Mouse (Mus musculus) limb, embryonic 14.5 days (tissue): ENCODE data around the gene Ttll4. TPM values are rescaled to one million over a fixed set of nuclear protein-coding genes. Genes with fewer than 3 reads are reported as not detected.
A peak's percentile ranks its signal among the peaks of the same experiment; 100 is the strongest.

ENCODE experiments used
- ATAC-seq: fragments of 200-750 bp; cut with Nextera tagmentation; 2 replicates; pipeline ENCODE4 v1.8.0; 2017; ENCODE audit warnings: low read depth, moderate number of reproducible peaks, moderate TSS enrichment; ENCODE audit not compliant: low FRiP score
- DNase-seq: peaks from one replicate; pipeline ENCODE4 v3.0.0-alpha.2; 2015; ENCODE audit warnings: low spot score
- H3K27ac ChIP-seq: fragments of 300-500 bp; sonication (generic); replicated peaks from 2 replicates; pipeline ENCODE4 v1.5.1; 2014; ENCODE audit warnings: low read depth, mild to moderate bottlenecking, low read length, moderate library complexity, mixed read lengths
- H3K27me3 ChIP-seq: fragments of 300-500 bp; sonication (generic); 2 replicates; pipeline ENCODE4 v1.6.1; 2014; ENCODE audit warnings: low read length, mixed read lengths; ENCODE audit not compliant: control insufficient read depth, insufficient read depth
- H3K36me3 ChIP-seq: fragments of 300-500 bp; sonication (generic); 2 replicates; pipeline ENCODE4 v1.6.1; 2014; ENCODE audit warnings: mild to moderate bottlenecking, low read length, moderate library complexity, mixed read lengths; ENCODE audit not compliant: control insufficient read depth, insufficient read depth
- H3K4me1 ChIP-seq: fragments of 300-500 bp; sonication (generic); 2 replicates; pipeline ENCODE4 v1.6.1; 2014; ENCODE audit warnings: antibody characterized with exemption, low read length, mixed read lengths; ENCODE audit not compliant: control insufficient read depth, insufficient read depth
- H3K4me2 ChIP-seq: fragments of 300-500 bp; sonication (generic); replicated peaks from 2 replicates; pipeline ENCODE4 v1.6.1; 2014; ENCODE audit warnings: low read depth, mild to moderate bottlenecking, low read length, moderate library complexity; ENCODE audit not compliant: severe bottlenecking
- H3K4me3 ChIP-seq: fragments of 300-500 bp; sonication (generic); replicated peaks from 2 replicates; pipeline ENCODE4 v1.5.1; 2014; ENCODE audit warnings: low read length
- H3K9ac ChIP-seq: fragments of 300-500 bp; sonication (generic); 2 replicates; pipeline ENCODE4 v1.6.1; 2014; ENCODE audit warnings: mild to moderate bottlenecking, low read depth, low read length, moderate library complexity; ENCODE audit not compliant: severe bottlenecking
- H3K9me3 ChIP-seq: fragments of 300-500 bp; sonication (generic); 2 replicates; pipeline ENCODE4 v1.6.1; 2016; ENCODE audit warnings: low read length; ENCODE audit not compliant: control insufficient read depth
- POLR2A ChIP-seq: fragments of 200-500 bp; IDR thresholded peaks from 2 replicates; pipeline ENCODE4 v1.8.0; 2012; ENCODE audit warnings: inconsistent platforms, mild to moderate bottlenecking, moderate library complexity, borderline replicate concordance; ENCODE audit not compliant: insufficient read depth, insufficient read length; ENCODE audit errors: extremely low read depth
- WGBS: fragments of 180-500 bp; shearing (Covaris S2); extraction: QIAGEN DNeasy Blood & Tissue Kit; methylation state at CpG from one replicate; pipeline ENCODE4 v1.1.7; 2014; 5-methylcytosine and 5-hydroxymethylcytosine counted together
- polyA plus RNA-seq, 2 experiments: library from polyadenylated mRNA; depleted of rRNA in 1 of 2; stranded (reverse) in 1 of 2; unstranded in 1 of 2; fragments of >200 nt; fragmentation: Nextera tagmentation in 1 of 2; extraction: Ambion mirVana in 1 of 2; gene quantifications; 2 replicates each; pipeline versions ENCODE4 v1.2.1 to v1.2.3; 2012 to 2014

The Ttll4 gene
- polyA plus RNA-seq, 2 experiments = 18.5 to 36.7 TPM

GRCm38 (mm10) chr1:74748643-74749271, 87.2 kb downstream of the Ttll4 start, which contains the start of gene Prkag3:
Prkag3 (minus strand) TSS chr1:74749221.
- H3K4me2 ChIP-seq = peak within 1 kb of the TSS; percentile 37
- peaks cover 5% of the 10 kb centered on the region for H3K4me1 ChIP-seq
- peaks cover 6% of the 10 kb centered on the region for H3K27me3 ChIP-seq
- peak; percentile 71 for ATAC-seq
- H3K9me3 ChIP-seq = no peaks in the 10 kb centered on the region
- H3K9ac ChIP-seq = no peak within 1 kb of the TSS
- TF ChIP-seq POLR2A = no peak
- no peak within 1 kb of the TSS for H3K27ac ChIP-seq
- H3K4me3 ChIP-seq = peak within 1 kb of the TSS; percentile 19
- peak; percentile 31 for DNase-seq
- WGBS = 11% methylated on average over 30 of the region's 30 CpGs
- no peaks in the 10 kb centered on the region for H3K36me3 ChIP-seq

GRCm38 (mm10) chr1:74749301-74749700, 87.8 kb downstream of the Ttll4 start:
- H3K4me2 ChIP-seq = no peak overlapping the region
- DNase-seq = peak; percentile 59
- H3K4me1 ChIP-seq = peaks cover 5% of the 10 kb centered on the region

GRCm38 (mm10) chr1:74750683-74751082, 89.1 kb downstream of the Ttll4 start:
- H3K27me3 ChIP-seq = peaks cover 6% of the 10 kb centered on the region
- H3K27ac ChIP-seq = no peak overlapping the region
- H3K9ac ChIP-seq = no peak overlapping the region
- H3K9me3 ChIP-seq = no peaks in the 10 kb centered on the region
- WGBS = 72% methylated on average over 4 of the region's 4 CpGs
- ATAC-seq = no peak
- TF ChIP-seq POLR2A = no peak
- no peak overlapping the region for H3K4me3 ChIP-seq
- no peak overlapping the region for H3K4me2 ChIP-seq
- H3K36me3 ChIP-seq = no peaks in the 10 kb centered on the region
- DNase-seq = no peak
- peaks cover 5% of the 10 kb centered on the region for H3K4me1 ChIP-seq

More at GRCm38 (mm10) chr1:74749301-74749700, 87.8 kb downstream of the Ttll4 start:
- Histone ChIP-seq H3K9me3 (no peaks in the 10 kb centered on the region), H3K36me3 (no peaks in the 10 kb centered on the region), H3K9ac (no peak overlapping the region), H3K27me3 (peaks cover 6% of the 10 kb centered on the region), H3K4me3 (no peak overlapping the region; the same call in 1 of the 2 replicates), H3K27ac (no peak overlapping the region)
- whole genome bisulfite sequencing = 64% methylated on average over 6 of the region's 7 CpGs
- peak; percentile 73 for ATAC-seq
- no peak for TF ChIP-seq POLR2A

- Histone ChIP-seq H3K36me3 (no peaks in the 10 kb centered on the region), H3K27ac (no peak overlapping the region), H3K4me1 (peaks cover 5% of the 10 kb centered on the region), H3K4me2 (no peak overlapping the region), H3K4me3 (no peak overlapping the region), H3K9ac (no peak overlapping the region), H3K9me3 (no peaks in the 10 kb centered on the region), H3K27me3 (peaks cover 6% of the 10 kb centered on the region)
- DNase-seq (no peak), ATAC-seq (no peak)
- no peak for TF ChIP-seq POLR2A
- 83% methylated on average over 8 of the region's 8 CpGs for WGBS
Measured at GRCm38 (mm10) chr1:74752150-74752549, 90.6 kb downstream of the Ttll4 start.

- H3K4me3 ChIP-seq = no peak overlapping the region
- H3K4me1 ChIP-seq = peaks cover 5% of the 10 kb centered on the region
- ATAC-seq (no peak), DNase-seq (no peak)
- H3K27me3 ChIP-seq = peaks cover 6% of the 10 kb centered on the region
- H3K9ac ChIP-seq = no peak overlapping the region
- no peak overlapping the region for H3K4me2 ChIP-seq
- no peaks in the 10 kb centered on the region for H3K36me3 ChIP-seq
- no peak overlapping the region for H3K27ac ChIP-seq
- WGBS = 99% methylated on average over 3 of the region's 3 CpGs
- no peak for TF ChIP-seq POLR2A
- H3K9me3 ChIP-seq = no peaks in the 10 kb centered on the region
Measured at GRCm38 (mm10) chr1:74752833-74753232, 91.3 kb downstream of the Ttll4 start.

Other genes with a start within 250 kb of the Ttll4 start
- gene Cnot9, start 155.7 kb upstream of the Ttll4 start, polyA plus RNA-seq (2012; rRNA removed) = 56.1 and 59.3 TPM in 2 replicates
- 64.8 and 66.9 TPM in 2 replicates for gene Cnot9, start 155.7 kb upstream of the Ttll4 start, polyA plus RNA-seq (2014; fragmentation: Nextera tagmentation; extraction: Ambion mirVana)
- gene Plcd4, start 118.9 kb upstream of the Ttll4 start, polyA plus RNA-seq (2012; rRNA removed) = 0.43 and 0.53 TPM in 2 replicates
- 0.99 and 2.1 TPM in 2 replicates for gene Plcd4, start 118.9 kb upstream of the Ttll4 start, polyA plus RNA-seq (2014; fragmentation: Nextera tagmentation; extraction: Ambion mirVana)
- gene Usp37, start 117.5 kb upstream of the Ttll4 start, polyA plus RNA-seq (2012; rRNA removed) = 13.4 and 14.2 TPM in 2 replicates
- gene Usp37, start 117.5 kb upstream of the Ttll4 start, polyA plus RNA-seq (2014; fragmentation: Nextera tagmentation; extraction: Ambion mirVana) = 30.3 and 33.9 TPM in 2 replicates
- 21.2 and 28.9 TPM in 2 replicates for gene Zfp142, start 73.5 kb upstream of the Ttll4 start, polyA plus RNA-seq (2012; rRNA removed)
- gene Zfp142, start 73.5 kb upstream of the Ttll4 start, polyA plus RNA-seq (2014; fragmentation: Nextera tagmentation; extraction: Ambion mirVana) = 7.5 and 7.9 TPM in 2 replicates
- gene Bcs1l, start 73.5 kb upstream of the Ttll4 start, polyA plus RNA-seq (2012; rRNA removed) = 22.4 and 24.0 TPM in 2 replicates
- 16.6 and 21.3 TPM in 2 replicates for gene Bcs1l, start 73.5 kb upstream of the Ttll4 start, polyA plus RNA-seq (2014; fragmentation: Nextera tagmentation; extraction: Ambion mirVana)
- 129 and 132 TPM in 2 replicates for gene Rnf25, start 60.3 kb upstream of the Ttll4 start, polyA plus RNA-seq (2012; rRNA removed)
- 7.1 and 10.0 TPM in 2 replicates for gene Rnf25, start 60.3 kb upstream of the Ttll4 start, polyA plus RNA-seq (2014; fragmentation: Nextera tagmentation; extraction: Ambion mirVana)
- 9.8 and 15.3 TPM in 2 replicates for gene Stk36, start 60.3 kb upstream of the Ttll4 start, polyA plus RNA-seq (2012; rRNA removed)
- gene Stk36, start 60.3 kb upstream of the Ttll4 start, polyA plus RNA-seq (2014; fragmentation: Nextera tagmentation; extraction: Ambion mirVana) = 7.6 and 8.3 TPM in 2 replicates
- 16.1 TPM in 2 replicates for gene Cyp27a1, start 51.8 kb downstream of the Ttll4 start, polyA plus RNA-seq (2012; rRNA removed)
- 11.6 and 12.2 TPM in 2 replicates for gene Cyp27a1, start 51.8 kb downstream of the Ttll4 start, polyA plus RNA-seq (2014; fragmentation: Nextera tagmentation; extraction: Ambion mirVana)
- 4.3 and 5.1 TPM in 2 replicates for gene Prkag3, start 87.5 kb downstream of the Ttll4 start, polyA plus RNA-seq (2012; rRNA removed)
- 1.4 and 2.5 TPM in 2 replicates for gene Prkag3, start 87.5 kb downstream of the Ttll4 start, polyA plus RNA-seq (2014; fragmentation: Nextera tagmentation; extraction: Ambion mirVana)
- 39.9 and 42.8 TPM in 2 replicates for gene Wnt6, start 110.1 kb downstream of the Ttll4 start, polyA plus RNA-seq (2012; rRNA removed)
- 51.8 and 54.3 TPM in 2 replicates for gene Wnt6, start 110.1 kb downstream of the Ttll4 start, polyA plus RNA-seq (2014; fragmentation: Nextera tagmentation; extraction: Ambion mirVana)
- 3.8 and 4.7 TPM in 2 replicates for gene Wnt10a, start 129.8 kb downstream of the Ttll4 start, polyA plus RNA-seq (2012; rRNA removed)
- gene Wnt10a, start 129.8 kb downstream of the Ttll4 start, polyA plus RNA-seq (2014; fragmentation: Nextera tagmentation; extraction: Ambion mirVana) = 8.3 and 9.3 TPM in 2 replicates
- gene Cdk5r2, start 193.2 kb downstream of the Ttll4 start, polyA plus RNA-seq (2012; rRNA removed) = 0.49 and 0.63 TPM in 2 replicates
- 0.07 and 0.10 TPM in 2 replicates for gene Cdk5r2, start 193.2 kb downstream of the Ttll4 start, polyA plus RNA-seq (2014; fragmentation: Nextera tagmentation; extraction: Ambion mirVana)
- gene Fev, start 223.7 kb downstream of the Ttll4 start, polyA plus RNA-seq (2012; rRNA removed) = 0.05 TPM in 1 of 2 replicates, not detected in the other
- gene Fev, start 223.7 kb downstream of the Ttll4 start, polyA plus RNA-seq (2014; fragmentation: Nextera tagmentation; extraction: Ambion mirVana) = 0.14 TPM in 1 of 2 replicates, not detected in the other
- not detected in 2 replicates for gene Cryba2, start 231.4 kb downstream of the Ttll4 start, polyA plus RNA-seq (2012; rRNA removed)
- gene Cryba2, start 231.4 kb downstream of the Ttll4 start, polyA plus RNA-seq (2014; fragmentation: Nextera tagmentation; extraction: Ambion mirVana) = not detected in 2 replicates